Mouse (Mus musculus) gastrocnemius, postnatal 4 days (tissue): ENCODE measurements at regions not wholly inside any gene's neighbourhood (a gene's known extent, or its start where the extent isn't known, plus 50 kb on each side); places are given as distances from the start of the nearest gene placed in this dataset.

Experiments used
- DNase-seq, 2 experiments: peaks; one replicate each; pipeline ENCODE4 v3.0.0; 2021 to 2022; ENCODE audit warnings: low spot score in 2 of 2, mixed read lengths in 2 of 2

- no peak for DNase-seq
Observed at GRCm38 (mm10) chr16:75304743-75305142, 281.1 kb downstream of the Lipi start.

- no peak for DNase-seq
Observed at GRCm38 (mm10) chr16:75297416-75297815, 288.4 kb downstream of the Lipi start.

DNA sequence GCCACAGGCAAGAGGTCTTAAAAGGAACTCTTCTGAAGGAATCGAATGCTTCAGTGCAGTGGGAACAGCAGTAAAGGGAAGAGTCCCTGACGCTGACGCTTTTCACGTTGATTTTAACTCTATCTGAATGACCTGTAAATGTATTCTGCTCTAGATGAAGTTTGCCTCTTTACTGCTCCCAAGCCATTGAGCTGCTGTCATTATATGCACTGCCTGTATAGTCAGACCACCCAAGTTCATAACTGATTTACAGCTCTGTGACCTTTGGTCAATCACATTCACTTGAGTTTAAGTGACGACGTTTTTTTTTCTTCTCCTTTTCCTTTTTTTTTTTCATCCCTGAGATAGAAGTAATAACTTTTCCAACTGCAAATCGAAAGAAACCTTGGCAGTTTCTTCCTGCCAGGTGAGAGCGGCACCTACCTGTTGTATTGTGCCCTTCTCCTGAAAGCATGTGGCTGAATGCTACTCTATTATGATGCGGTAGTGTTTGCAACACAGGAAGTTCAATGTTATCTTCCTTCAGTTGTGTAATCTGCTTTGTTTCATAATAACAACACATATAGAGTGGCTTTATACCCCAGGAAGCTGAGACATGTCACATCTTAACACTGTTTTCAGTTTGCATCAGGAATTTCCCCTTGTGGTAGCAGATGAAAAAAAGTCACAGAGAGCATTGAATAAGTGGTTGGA lies 293.0 kb downstream of the Lipi start:
- no peak for DNase-seq

- DNase-seq = no peak
Observed at GRCm38 (mm10) chr16:75291194-75291593, 294.7 kb downstream of the Lipi start.

DNA sequence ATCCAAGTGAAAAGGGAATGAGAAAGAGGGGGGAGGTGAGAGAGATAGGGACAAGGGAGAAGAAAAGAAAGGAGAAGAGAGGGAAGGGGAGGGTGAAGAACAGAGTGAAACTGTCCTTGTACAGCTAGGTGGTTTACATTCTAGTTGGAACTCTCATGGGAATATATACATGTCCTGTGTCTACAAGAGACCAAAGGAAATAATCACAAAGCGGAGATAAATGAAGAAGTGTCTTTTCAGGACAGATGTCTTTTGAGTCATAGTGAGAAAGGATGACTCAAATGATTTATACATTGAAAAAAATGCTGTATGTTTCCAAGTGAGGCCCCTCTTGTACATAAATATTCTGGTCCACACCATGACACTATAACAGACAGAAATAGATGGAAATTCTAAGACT lies 298.7 kb downstream of the Lipi start:
- DNase-seq = no peak

GRCm38 (mm10) chr16:75285811-75286210 lies 300.1 kb downstream of the Lipi start:
- no peak for DNase-seq

DNA sequence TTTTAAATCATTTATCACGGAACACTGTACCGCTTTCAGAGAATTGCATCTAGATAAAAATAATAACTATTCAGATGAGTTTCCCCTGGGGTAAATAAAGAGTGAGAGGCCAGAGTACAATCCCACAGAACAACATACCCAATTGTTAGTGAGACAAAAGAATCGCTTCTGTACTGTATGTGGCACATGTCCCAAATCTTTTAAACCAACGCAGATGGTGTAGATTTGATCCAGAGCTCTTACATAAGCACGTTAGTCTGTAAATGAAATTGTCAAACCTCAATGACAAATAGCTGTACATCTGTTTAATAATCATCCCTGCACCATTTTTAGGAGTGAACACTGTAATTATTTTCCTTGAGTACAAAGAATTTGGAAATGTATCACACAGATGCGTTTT lies 322.0 kb downstream of the Lipi start:
- DNase-seq = no peak

DNA sequence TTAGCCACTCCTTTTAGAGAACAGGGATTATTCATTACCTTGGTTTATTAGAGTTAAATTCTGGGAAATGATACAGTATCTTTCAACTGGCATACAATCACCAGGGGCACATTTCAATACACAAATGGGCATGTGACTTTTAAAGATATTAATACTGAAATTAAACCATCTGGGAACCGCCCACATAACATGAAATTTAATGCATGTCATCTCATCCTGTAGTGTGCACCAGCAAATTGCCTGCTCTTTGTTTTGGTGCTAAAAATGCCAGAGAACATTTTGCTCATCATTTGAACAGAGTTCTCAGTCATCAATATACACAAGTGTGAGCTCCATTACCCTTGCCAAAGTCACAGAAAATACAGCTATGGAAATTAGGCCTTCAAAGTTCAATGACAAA lies 330.9 kb downstream of the Lipi start:
- no peak for DNase-seq

- no peak for DNase-seq
Observed at GRCm38 (mm10) chr16:75249170-75249569, 336.7 kb downstream of the Lipi start.

GRCm38 (mm10) chr16:75240383-75240782 lies 345.5 kb downstream of the Lipi start:
- DNase-seq = no peak

GRCm38 (mm10) chr16:75232133-75232532 lies 353.7 kb downstream of the Lipi start:
- DNase-seq = no peak

GRCm38 (mm10) chr16:75193404-75193803 lies 392.5 kb downstream of the Lipi start:
- no peak for DNase-seq

DNA sequence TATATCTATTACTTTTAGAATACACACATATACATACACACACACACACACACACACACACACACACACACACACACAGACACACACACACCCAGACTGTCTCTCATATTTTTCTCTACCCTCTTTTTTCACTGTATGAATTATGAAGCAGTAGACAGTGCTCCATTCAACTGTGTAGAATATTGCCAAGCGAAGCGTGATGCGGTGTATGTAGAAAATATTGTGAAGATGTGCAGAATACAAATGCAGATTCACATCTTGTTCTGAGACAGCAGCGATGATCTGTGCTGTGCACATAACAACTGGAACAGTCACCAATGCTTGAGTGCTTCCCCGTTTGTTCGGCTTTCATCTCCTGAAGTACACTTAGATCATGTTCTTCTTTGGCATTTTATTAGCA lies 395.5 kb downstream of the Lipi start:
- no peak for DNase-seq

DNA sequence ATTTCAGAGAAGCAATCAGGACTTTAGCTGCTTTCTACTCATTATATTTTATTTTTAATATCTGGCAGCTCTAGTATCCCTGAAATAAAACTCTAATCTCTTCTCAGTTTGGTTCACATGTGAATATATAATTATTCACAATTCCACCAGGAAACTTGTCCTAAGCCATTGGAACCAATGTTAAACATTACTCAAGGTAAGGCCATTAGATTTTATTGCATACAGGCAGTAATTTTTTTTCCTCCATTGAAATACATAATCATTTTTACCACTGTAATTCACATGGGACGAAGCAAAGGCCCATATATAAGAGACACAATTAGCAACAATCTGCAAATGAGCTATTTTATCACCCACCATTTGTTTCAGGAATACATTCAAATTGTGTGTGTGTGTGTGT lies 419.8 kb downstream of the Lipi start:
- no peak for DNase-seq

DNA sequence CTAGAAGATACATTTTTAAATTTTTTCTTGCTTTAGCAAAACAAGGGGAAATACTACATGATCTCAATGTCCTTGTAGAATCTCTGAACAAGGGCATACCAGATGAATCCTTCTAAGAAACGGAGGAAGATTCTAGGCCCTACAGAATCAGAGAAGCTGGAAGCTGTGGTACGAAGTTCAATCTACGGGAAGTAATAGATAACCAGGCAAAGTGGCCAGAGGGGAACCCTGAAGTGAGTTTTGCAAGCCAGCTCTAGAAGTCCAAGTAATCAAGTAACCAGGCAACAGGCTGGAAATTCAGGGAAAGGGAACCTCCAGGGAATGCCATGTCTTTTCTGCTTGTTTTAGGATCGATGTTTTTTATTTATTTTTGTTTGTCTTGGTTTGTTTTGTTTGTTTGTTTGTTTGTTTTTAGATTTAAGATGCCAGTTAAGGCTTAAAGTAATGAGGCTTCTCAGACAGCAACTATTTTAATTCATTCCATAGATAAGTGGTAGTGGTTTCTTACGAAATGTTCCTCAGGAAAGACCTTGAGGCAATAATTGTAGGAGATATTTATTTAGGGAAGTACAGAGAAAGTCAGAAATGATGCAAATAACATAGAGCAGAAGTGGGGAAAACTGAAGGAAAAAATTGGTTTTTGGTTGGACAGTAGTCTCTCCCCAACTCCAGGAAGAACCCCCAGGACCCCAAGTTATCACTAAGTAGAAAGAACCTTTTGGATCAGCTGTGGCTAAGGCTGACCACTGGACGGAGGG lies 420.7 kb downstream of the Lipi start:
- DNase-seq = no peak

DNA sequence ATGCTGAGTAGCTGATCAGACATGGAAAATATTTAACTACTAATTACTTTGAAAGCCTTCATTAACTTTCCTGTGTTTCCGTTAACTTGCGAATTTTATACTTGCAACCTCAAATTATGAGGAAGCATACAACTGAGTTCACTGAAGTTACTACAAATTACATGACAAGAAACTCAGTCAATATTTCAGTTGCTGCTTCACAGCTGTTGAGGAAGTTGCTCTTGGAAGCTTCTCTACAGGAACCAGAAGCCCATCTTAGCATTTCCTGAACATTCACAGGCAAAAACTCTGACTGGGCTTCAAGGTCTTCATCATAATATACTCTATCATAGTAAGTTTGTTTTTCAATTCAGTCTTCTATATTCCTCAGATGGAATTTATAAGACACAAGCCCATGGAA lies 426.1 kb downstream of the Lipi start:
- DNase-seq = no peak

GRCm38 (mm10) chr16:75155441-75156038 lies 430.3 kb downstream of the Lipi start:
- no peak for DNase-seq
